20 mouse cellular contexts compared by ENCODE assay signal in the genomic region with DNA sequence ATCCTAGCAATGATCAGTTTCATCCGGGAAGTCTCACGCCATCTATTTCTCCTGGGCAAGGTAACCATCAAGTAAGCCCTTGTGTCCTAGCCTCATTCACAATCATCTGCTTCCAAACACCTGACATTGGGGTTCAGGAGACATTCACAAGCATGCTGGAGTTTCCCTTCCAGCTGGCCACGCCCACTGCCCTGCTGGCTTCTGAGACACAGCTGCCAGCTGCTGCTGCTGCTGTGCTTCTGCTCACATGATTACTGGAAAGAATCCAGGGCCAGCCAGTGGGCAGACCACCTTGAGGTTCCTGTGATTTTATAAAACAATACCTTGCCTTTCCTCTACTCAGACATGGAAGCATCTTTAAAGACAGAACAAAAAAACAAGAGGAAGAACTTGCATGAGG.
"Had no signal": no experiment of that assay in that cellular context is flagged by ENCODE, and none has a peak within 500 bp of the region (broad histone marks: within the 10 kb centered on the region; RNA-seq: fewer than 3 reads in every experiment).

No protein-coding gene starts in this region.

- H3K9ac ChIP-seq: liver, postnatal 0 days; lung, embryonic 15.5 days; midbrain, embryonic 13.5 days; midbrain, embryonic 15.5 days; neural tube, embryonic 13.5 days; neural tube, embryonic 15.5 days; stomach, embryonic 15.5 days had no signal

- ATAC-seq: liver, postnatal 0 days; lung, postnatal 0 days; midbrain, embryonic 13.5 days; midbrain, embryonic 15.5 days had no signal

- H3K4me1 ChIP-seq: megakaryocyte, embryonic 14.5 days; midbrain, embryonic 15.5 days; neural tube, embryonic 15.5 days; stomach, embryonic 15.5 days had no signal

- H3K27ac ChIP-seq: lung, embryonic 15.5 days; macrophage; midbrain, embryonic 13.5 days; midbrain, embryonic 15.5 days; neural tube, embryonic 13.5 days; neural tube, embryonic 15.5 days; stomach, embryonic 15.5 days; stomach, postnatal 0 days had no signal

- DNase-seq: liver, postnatal 0 days; lung, adult 2 months; lung, postnatal 14 days; lung, postnatal 36 days; retina, postnatal 1 day; right cerebral cortex, postnatal 14 days; thymus, adult 2 months; thymus, postnatal 25 days; thymus, postnatal 4 days had no signal

- H3K4me3 ChIP-seq: lung, embryonic 15.5 days; megakaryocyte, embryonic 14.5 days; midbrain, embryonic 13.5 days; midbrain, embryonic 15.5 days; neural tube, embryonic 13.5 days; neural tube, embryonic 15.5 days; stomach, embryonic 15.5 days had no signal

- H3K27me3 ChIP-seq: lung, embryonic 15.5 days; megakaryocyte, embryonic 14.5 days; midbrain, embryonic 13.5 days; midbrain, embryonic 15.5 days; neural tube, embryonic 13.5 days; neural tube, embryonic 15.5 days; stomach, embryonic 15.5 days had no signal

- H3K4me2 ChIP-seq: lung, embryonic 15.5 days; midbrain, embryonic 11.5 days; midbrain, embryonic 13.5 days; midbrain, embryonic 15.5 days; neural tube, embryonic 13.5 days; neural tube, embryonic 15.5 days; stomach, embryonic 15.5 days had no signal

- H3K9me3 ChIP-seq: lung, embryonic 15.5 days; midbrain, embryonic 13.5 days; midbrain, embryonic 15.5 days; neural tube, embryonic 13.5 days; neural tube, embryonic 15.5 days; stomach, embryonic 15.5 days had no signal
